Mouse (Mus musculus): ENCODE data around the gene Mtrex.

Mtrex gene

DNA sequence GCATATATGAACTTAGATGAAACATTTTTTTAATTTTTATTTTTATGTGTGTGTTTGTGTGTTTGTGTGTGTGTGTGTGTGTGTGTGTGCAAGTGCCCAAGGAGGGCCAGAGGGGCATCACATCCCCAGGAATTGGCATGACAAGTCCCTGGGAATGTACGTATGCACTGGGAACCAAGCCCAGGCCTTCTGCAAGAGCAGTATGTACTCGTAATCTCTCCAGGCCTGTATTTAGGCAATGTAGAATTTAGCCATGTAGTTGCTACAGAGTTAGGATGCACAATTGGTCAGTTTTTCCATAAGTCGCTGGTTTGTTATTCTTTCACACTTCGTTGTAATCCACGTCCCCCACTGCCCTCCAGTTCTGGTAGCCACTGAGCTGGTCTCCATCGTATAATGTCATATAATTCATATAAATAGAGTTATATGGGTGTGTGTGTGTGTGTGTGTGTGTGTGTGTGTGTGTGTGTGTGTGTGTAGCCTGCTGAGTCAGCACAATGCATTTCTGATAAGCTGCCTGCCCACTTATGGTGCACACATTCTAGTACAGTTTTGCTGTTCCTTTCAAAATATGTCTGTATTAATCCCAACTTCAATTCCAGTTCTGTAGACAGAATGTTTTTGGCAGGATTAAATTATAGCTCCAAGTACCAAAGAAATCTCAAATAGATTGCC lies 103.8 kb downstream of the Mtrex start:
- no peak for TF ChIP-seq GATA4 (IDR thresholded peaks at IDR 0.05; ENCODE audit: insufficient replicate concordance, low read length)

DNA sequence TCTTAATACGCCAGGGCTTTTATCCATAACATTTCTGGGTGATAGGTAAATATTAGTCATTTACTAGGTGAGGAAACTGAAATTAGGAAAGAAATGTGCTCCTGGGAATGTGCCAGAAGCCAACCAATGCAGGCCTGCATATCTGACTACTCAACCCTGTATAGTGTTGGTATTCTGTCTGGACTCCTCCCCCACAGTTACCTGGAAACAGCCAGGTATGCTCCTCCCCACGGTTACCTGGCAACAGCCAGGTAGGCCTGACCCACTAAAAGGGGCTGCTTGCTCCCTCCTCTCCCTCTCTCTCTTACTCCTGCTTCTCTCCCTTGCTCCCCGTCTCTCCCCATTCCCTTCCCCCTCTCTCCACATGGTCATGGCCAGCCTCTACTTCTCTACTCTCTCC lies 104.8 kb downstream of the Mtrex start:
- TF ChIP-seq GATA4 (IDR thresholded peaks at IDR 0.05; ENCODE audit: insufficient replicate concordance, low read length) = no peak

DNA sequence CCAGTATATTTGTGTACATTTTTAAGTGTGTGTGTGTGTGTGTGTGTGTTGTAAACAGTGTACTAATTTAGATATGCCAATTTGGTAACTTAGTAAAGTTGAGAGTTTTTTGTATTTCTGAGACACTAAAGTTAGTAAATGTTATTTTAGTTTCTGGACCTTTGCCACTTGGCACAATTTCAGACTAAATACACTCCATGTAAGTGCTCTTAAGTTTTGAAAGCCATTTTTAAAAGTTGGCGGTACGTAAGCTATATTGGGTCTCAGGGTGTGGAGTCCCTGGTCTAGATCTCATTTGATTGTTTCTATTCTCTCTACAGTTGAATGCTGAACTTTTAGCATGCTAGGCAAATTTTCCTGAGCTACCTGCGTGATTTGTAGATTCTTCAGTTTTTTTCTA lies 109.1 kb downstream of the Mtrex start:
- no peak for TF ChIP-seq GATA4 (IDR thresholded peaks at IDR 0.05; ENCODE audit: insufficient replicate concordance, low read length)

All from liver, adult (tissue).